Mouse (Mus musculus): ENCODE data around the gene Muc5b.
"Not testable (repeated sequence)": the region's sequence is repeated elsewhere in the genome, so short reads cannot be mapped to it uniquely, and the experiment has no call there.

Gene Muc5b

GRCm38 (mm10) chr7:141838779-141839178 lies at the start of gene Muc5b:
Gene Muc5b, plus strand, starts transcription at chr7:141839070.
- DNase-seq, result no peak

GRCm38 (mm10) chr7:141794251-141794650 lies 44.6 kb upstream of the Muc5b start:
- DNase-seq, result no peak

GRCm38 (mm10) chr7:141803206-141803605 lies 35.7 kb upstream of the Muc5b start:
- no peak for DNase-seq

GRCm38 (mm10) chr7:141805384-141805783 lies 33.5 kb upstream of the Muc5b start:
- DNase-seq, result no peak

GRCm38 (mm10) chr7:141807823-141808222 lies 31.0 kb upstream of the Muc5b start:
- DNase-seq, result not testable (repeated sequence)

DNA sequence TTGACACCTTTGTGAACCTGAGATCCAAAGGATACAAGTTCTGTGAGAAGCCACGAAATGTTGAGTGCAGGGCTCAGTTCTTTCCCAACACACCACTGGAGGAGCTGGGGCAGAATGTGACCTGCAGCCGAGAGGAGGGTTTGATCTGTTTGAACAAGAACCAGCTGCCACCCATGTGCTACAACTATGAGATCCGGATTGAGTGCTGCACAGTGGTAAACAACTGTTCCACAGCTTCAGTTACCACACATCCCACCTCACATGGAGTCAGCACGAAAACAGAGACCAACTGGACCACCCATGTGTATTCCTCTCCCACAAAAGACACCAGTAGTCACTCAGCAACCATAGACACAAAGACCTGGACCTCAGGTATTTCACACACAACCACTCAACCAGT lies 28.9 kb upstream of the Muc5b start:
- not testable (repeated sequence) for DNase-seq

GRCm38 (mm10) chr7:141813321-141813720 lies 25.5 kb upstream of the Muc5b start:
- DNase-seq, result no peak

DNA sequence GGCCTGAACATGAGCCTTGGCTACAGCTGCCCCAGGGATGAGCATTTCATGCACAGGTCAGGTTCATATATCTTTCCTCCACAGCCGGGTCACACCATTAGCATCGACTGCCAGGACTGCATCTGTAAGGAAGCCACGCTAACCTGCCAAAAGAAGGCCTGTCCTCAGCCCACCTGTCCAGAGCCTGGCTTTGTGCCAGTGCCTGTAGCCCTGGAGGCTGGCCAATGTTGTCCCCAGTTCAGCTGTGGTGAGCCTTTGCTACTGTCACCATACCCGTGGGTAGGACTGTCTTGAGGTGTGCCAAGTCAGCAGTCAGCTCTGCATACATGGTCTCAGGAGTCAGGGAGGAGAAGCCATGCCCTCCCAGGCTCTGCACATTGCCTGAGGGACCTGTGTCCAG lies 23.5 kb upstream of the Muc5b start:
- no peak for DNase-seq

DNA sequence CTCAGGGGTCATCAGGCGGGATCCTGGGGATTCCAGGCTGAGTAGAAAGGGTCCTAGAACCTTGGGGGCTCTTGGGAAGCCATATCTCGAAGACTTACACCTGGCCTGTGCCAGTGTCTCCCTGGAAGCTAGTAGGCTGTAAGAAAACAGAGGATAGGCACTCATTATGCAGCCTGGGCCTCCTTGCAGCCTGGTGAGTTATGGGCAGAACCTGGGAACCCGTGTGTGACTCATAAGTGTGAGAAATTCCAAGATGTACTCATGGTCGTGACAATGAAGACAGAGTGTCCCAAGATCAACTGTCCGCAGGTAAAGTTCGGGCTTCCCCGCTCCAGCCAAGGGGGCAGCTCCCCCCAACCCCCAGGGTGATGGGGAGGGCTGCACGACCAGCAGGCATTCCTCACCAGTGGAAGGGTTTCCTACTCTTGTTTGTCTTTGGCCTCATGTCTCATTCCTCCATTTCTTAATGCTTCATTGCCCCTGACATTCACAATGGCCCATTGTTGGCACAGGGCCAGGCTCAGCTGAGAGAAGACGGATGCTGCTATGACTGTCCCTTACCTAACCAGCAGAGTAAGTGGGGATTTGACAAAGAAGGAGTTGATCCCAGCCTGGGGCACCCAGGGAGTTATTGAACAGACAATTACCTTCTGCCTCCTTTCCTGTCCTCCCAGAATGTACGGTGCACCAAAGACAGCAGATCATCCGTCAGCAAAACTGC lies 21.4 kb upstream of the Muc5b start:
- DNase-seq, result no peak

GRCm38 (mm10) chr7:141818267-141818666 lies 20.6 kb upstream of the Muc5b start:
- DNase-seq, result no peak

- no peak for DNase-seq
Observed at GRCm38 (mm10) chr7:141822582-141823261, 16.1 kb upstream of the Muc5b start.

DNA sequence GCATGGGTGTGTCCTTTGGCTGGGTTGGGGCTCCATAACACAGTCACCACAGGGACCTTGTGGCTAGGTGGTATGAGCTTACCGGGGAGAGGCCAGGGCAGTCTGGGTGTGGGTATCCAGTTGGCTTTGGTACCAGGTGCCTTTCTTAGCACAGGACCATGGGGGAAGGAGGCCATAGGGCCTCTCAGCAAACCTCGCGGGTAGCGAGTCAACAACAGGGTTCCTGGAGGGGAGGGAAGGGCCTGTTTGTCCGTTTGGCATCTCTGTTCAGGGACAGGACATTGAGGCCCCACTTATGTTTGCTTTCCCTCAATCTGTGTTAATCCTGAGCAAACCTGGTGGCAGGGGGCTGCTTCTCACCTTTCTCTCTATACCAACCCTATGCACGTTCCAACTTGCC lies 15.2 kb upstream of the Muc5b start:
- DNase-seq, result no peak

DNA sequence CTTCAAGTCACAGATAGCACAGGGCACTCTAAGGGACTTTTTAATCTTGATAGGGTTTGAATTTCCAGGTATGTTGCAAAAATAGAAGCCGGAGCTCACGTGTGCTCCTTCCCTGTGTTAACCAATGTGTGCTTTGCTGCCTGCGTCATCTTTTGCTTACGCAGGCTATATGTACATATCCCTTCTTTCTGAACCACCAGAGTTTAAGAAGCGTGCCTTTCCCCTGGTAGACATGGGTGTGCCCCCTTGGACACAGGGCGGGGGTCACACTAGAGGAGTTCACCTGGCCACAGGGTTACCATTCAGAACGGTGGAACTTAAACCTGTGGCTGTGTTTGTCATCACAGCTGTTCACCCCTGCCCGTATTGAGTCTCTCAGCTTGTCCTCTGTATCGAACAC lies 14.5 kb upstream of the Muc5b start:
- no peak for DNase-seq

DNA sequence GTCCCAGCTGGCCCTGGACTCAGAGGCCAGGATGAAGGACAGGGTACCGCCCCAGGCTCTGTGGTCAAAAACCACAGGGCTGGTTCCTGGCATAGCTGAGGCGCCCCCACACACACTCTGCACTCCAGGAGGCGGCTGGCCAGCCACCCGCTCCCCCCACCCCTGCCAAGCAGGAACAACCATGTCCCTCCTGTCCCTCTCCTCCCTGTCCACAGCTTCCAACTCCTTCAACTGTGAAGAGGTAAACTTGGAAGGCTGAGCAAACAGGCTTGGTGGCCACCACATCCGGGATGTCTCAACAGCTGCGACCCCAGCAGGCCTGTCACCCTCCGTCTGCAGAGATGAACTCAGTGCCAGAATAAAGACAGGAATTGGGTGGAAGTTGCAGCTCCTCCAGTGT lies 2.9 kb upstream of the Muc5b start:
- no peak for DNase-seq

GRCm38 (mm10) chr7:141836423-141836822 lies 2.4 kb upstream of the Muc5b start:
- DNase-seq, result no peak

DNA sequence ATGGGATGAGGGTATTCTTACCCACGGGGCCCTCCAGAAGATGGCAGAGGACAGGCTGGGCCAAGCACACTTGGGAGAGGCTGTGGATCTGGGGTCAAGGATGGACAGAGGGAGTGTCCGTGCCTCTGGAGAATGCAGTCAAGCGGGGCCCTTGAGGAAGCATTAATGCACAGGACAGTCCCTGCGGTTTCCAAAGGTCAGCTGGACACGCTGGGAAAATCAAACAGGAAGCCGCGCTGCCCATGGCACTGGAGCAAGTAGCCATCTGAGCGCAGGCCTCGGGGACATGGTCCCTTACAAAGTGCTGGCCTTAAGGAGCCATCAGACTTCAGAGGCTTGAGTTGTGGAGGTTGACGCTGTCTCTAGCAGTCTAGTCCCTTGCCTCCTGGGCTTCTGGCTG lies 1.5 kb downstream of the Muc5b start:
- DNase-seq, result no peak

- DNase-seq, result no peak
Observed at GRCm38 (mm10) chr7:141861046-141861445, 22.2 kb downstream of the Muc5b start.

DNA sequence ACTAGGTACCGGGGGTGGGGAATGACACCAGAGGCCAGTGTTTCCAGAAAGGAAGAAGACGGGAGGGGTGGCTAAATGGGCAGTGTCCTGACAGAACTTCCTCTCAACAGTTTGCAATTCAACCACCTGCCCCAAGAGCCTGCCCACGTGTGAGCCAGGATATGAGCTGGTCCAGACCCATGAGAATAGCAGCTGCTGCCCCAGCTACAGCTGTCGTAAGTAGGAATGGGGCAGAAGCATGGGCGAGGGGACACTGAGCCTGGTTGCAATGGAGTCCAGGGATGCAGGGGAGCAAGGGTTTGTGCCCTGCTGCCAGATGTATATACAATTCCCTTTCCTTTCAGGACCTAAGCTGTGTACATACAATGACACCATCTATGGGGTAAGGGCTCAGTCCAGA lies 30.8 kb downstream of the Muc5b start:
- no peak for DNase-seq

DNA sequence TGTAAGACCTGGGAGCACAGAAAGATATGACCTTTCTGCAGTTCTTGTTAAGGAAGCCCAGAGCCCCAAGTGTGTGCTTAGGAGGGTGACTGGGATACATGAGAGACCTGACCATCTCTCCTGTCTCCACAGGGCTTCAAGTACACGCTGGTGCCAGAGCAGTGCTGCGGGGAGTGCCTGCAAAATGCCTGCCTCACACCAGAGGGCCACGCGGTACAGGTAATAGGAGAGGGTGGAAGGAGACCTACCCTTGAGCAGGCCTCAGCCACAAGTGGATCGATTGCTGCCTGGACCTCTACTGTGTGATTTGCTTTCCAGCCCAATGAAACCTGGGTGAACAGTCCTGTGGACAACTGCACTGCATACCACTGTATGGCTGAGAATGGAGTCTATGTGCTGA lies 31.7 kb downstream of the Muc5b start:
- DNase-seq, result peak; percentile 10

GRCm38 (mm10) chr7:141874891-141875290 lies 36.0 kb downstream of the Muc5b start:
- DNase-seq, result no peak

- no peak for DNase-seq
Observed at GRCm38 (mm10) chr7:141878813-141879212, 39.9 kb downstream of the Muc5b start.

DNA sequence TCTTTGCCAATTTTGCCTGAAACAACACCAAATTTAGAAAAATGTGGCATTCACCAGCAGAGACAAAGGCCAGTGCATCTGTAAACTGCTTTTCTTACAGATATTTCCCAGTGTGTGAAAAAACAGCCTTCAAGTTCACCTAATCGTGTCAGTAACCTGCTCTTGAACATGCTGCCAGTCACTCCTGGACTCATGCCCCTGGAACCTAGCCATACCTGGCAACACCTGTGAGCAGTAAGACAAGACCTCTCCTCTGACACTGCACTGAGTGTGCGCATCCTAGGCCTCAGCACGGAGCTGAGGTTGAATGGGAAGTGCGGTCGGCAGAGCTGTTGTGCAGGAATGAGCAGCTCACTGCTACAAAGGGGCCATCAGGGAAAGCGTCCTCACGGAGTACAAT lies 53.3 kb downstream of the Muc5b start:
- no peak for DNase-seq

GRCm38 (mm10) chr7:141901825-141902224 lies 63.0 kb downstream of the Muc5b start:
- peak; percentile 38 for DNase-seq

DNA sequence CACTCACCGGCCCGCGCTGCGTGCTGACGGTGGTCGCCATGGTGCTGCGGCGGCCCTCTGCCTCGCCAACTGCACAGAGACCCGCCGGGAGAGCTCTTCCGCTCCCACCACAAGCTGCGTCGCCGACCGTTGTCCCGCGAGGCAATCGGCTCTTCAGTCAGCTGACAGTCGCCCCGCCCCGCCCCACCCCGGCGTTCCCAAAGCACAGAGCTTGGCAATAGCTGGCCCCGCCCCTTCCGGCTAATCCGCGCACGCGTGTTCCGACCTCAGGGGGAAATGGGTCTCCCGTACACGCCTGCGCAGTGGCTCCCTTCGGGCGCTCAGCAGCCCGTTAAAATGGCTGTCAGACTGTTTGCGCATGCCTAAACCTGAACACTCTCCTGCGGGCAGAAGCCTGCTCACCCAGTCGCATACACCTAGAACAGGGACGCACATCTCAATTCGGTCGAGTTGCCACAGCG lies 63.4 kb downstream of the Muc5b start:
- peak; percentile 100 for DNase-seq

DNA sequence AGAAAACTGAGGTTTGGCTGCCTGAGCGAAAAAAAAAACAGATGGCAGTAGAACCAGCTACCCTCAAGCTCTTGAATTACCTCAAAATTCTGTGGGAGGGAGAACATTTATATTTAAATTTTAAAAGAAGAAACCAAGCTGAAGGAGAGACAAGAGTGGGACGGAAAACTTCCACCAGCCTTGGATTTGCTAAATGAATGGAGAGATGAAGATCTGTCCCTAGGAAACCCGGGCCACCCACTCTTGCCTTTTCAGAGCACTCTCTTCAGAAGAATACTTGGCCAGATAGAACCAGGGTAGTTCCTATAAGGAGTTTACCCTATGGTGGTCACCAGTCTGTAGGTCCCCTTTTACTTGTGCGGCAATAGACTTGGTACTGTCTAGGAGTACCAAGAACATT lies 63.9 kb downstream of the Muc5b start:
- no peak for DNase-seq
